Mouse (Mus musculus): ENCODE results near the gene Ablim1. TPM values are rescaled to one million over a fixed set of nuclear protein-coding genes. Genes with fewer than 3 reads are reported as not detected.

Gene Ablim1
- total RNA-seq, 2 experiments from 2014 or later, result 28.9 to 50.3 TPM

- no peak for DNase-seq (ENCODE audit: low spot score in 2 of 2)
Observed at GRCm38 (mm10) chr19:57349096-57349495, 34.4 kb upstream of the Ablim1 start.

- no peak for DNase-seq (ENCODE audit: low spot score in 2 of 2)
Observed at GRCm38 (mm10) chr19:57344678-57345077, 30.0 kb upstream of the Ablim1 start.

- no peak for DNase-seq (ENCODE audit: low spot score in 2 of 2)
Observed at GRCm38 (mm10) chr19:57343860-57344259, 29.1 kb upstream of the Ablim1 start.

GRCm38 (mm10) chr19:57340900-57341742 lies 26.4 kb upstream of the Ablim1 start:
- no peak for DNase-seq (ENCODE audit: low spot score in 2 of 2)

GRCm38 (mm10) chr19:57339281-57339864 lies 24.7 kb upstream of the Ablim1 start:
- DNase-seq (ENCODE audit: low spot score in 2 of 2), result no peak

- no peak for DNase-seq (ENCODE audit: low spot score in 2 of 2)
Observed at GRCm38 (mm10) chr19:57335135-57335534, 20.4 kb upstream of the Ablim1 start.

GRCm38 (mm10) chr19:57333356-57333755 lies 18.6 kb upstream of the Ablim1 start:
- DNase-seq (ENCODE audit: low spot score in 2 of 2), result no peak

- no peak for DNase-seq (ENCODE audit: low spot score in 2 of 2)
Observed at GRCm38 (mm10) chr19:57331237-57331636, 16.5 kb upstream of the Ablim1 start.

GRCm38 (mm10) chr19:57330309-57330708 lies 15.6 kb upstream of the Ablim1 start:
- DNase-seq (ENCODE audit: low spot score in 2 of 2), result no peak

- DNase-seq (ENCODE audit: low spot score in 2 of 2), result peak; percentile 33 to 45
Observed at GRCm38 (mm10) chr19:57328792-57329191, 14.1 kb upstream of the Ablim1 start.

GRCm38 (mm10) chr19:57328269-57328668 lies 13.6 kb upstream of the Ablim1 start:
- no peak for DNase-seq (ENCODE audit: low spot score in 2 of 2)

- DNase-seq (ENCODE audit: low spot score in 2 of 2), result no peak
Observed at GRCm38 (mm10) chr19:57327679-57328078, 13.0 kb upstream of the Ablim1 start.

- DNase-seq (ENCODE audit: low spot score in 2 of 2), result peak; percentile 65 to 67
Observed at GRCm38 (mm10) chr19:57325748-57326300, 11.1 kb upstream of the Ablim1 start.

- no peak for DNase-seq (ENCODE audit: low spot score in 2 of 2)
Observed at GRCm38 (mm10) chr19:57323087-57323486, 8.4 kb upstream of the Ablim1 start.

GRCm38 (mm10) chr19:57322491-57322890 lies 7.8 kb upstream of the Ablim1 start:
- no peak for DNase-seq (ENCODE audit: low spot score in 2 of 2)

- no peak for DNase-seq (ENCODE audit: low spot score in 2 of 2)
Observed at GRCm38 (mm10) chr19:57321839-57322238, 7.1 kb upstream of the Ablim1 start.

GRCm38 (mm10) chr19:57320656-57321382 lies 6.1 kb upstream of the Ablim1 start:
- DNase-seq (ENCODE audit: low spot score in 2 of 2), result no peak

- no peak for DNase-seq (ENCODE audit: low spot score in 2 of 2)
Observed at GRCm38 (mm10) chr19:57316597-57316996, 1.9 kb upstream of the Ablim1 start.

- peak in 1 of 2 experiments; percentile 49 for DNase-seq (ENCODE audit: low spot score in 2 of 2)
Observed at GRCm38 (mm10) chr19:57315013-57315565, 370 bp upstream of the Ablim1 start.

- no peak for DNase-seq (ENCODE audit: low spot score in 2 of 2)
Observed at GRCm38 (mm10) chr19:57313891-57314345, 801 bp downstream of the Ablim1 start.

GRCm38 (mm10) chr19:57313226-57313625 lies 1.5 kb downstream of the Ablim1 start:
- no peak for DNase-seq (ENCODE audit: low spot score in 2 of 2)

All from adrenal gland, adult 18-20 months (tissue).